Mouse (Mus musculus): ENCODE measurements around the gene Thsd7a. TPM values are rescaled to one million over a fixed set of nuclear protein-coding genes. Genes with fewer than 3 reads are reported as not detected.

Thsd7a gene
- polyA plus RNA-seq, 1 experiment = 2.3 TPM

DNA sequence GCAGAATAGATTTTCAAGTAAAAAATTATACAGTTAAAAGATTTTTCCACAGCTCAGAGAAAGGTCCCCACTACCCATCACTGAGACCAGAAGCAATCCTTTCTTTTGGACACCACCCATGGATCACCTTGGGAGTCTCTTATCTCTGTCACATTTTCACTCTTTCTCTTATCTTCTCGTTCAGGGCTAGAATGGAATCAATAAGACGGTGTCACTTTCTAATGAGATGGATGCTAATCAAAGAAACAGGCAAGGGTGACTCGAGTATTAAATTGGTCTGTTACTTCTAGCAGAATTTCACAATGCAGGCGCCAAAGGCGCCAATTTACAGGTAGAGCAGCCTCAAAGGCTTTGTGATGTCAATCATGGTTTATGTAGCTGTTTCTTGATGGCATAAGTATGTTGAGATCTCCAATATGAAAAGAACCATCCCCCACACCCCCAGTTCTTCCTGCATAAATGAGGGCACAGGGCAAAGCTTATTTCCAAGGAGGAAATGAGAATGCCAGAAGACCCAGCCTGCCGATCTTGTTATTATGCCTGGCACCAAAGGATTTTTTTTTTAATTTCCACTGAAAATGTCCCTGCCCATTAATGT, 173.5 kb downstream of the Thsd7a start:
- Histone ChIP-seq H3K4me1 (ENCODE audit: control insufficient read depth, insufficient read depth, low read length) (no peaks in the 10 kb centered on the region), H3K4me3 (replicated peaks; ENCODE audit: extremely low read depth, low read depth, low read length) (no peak overlapping the region)
- no peak for DNase-seq
- 64% methylated on average over 6 of the region's 6 CpGs for WGBS
- TF ChIP-seq POLR2A (IDR thresholded peaks at IDR 0.05; ENCODE audit: borderline replicate concordance, extremely low read depth, low read depth, low read length) = no peak
- no peak for TF ChIP-seq CTCF (IDR thresholded peaks at IDR 0.05; ENCODE audit: insufficient read depth, low read length)

DNA sequence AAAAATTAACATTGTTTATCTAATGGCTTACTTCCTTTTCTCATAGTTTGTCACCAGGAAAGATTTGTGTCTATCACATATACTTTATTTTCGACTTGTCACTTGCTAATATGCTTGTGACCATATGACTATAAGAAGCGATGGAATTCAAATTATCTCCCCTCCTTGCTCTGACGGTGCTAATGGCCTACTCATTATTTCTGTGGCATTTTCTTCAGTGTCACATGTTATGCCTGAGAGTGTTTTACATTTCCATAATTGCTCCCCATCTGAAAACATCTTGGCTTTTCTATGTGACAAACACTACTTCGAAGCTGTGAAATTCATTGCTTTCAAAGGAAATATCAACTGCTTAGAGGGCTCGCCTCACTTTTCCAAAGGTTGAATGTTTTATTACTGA, 177.0 kb downstream of the Thsd7a start:
- DNase-seq = no peak
- Histone ChIP-seq H3K4me3 (replicated peaks; ENCODE audit: extremely low read depth, low read depth, low read length) (no peak overlapping the region), H3K4me1 (ENCODE audit: control insufficient read depth, insufficient read depth, low read length) (no peaks in the 10 kb centered on the region)
- WGBS = 79% methylated on average over 5 of the region's 5 CpGs
- TF ChIP-seq POLR2A (IDR thresholded peaks at IDR 0.05; ENCODE audit: borderline replicate concordance, extremely low read depth, low read depth, low read length) (no peak), CTCF (IDR thresholded peaks at IDR 0.05; ENCODE audit: insufficient read depth, low read length) (no peak)

- WGBS = 64% methylated on average over 4 of the region's 4 CpGs
- TF ChIP-seq CTCF (IDR thresholded peaks at IDR 0.05; ENCODE audit: insufficient read depth, low read length) = no peak
- no peak for TF ChIP-seq POLR2A (IDR thresholded peaks at IDR 0.05; ENCODE audit: borderline replicate concordance, extremely low read depth, low read depth, low read length)
- Histone ChIP-seq H3K4me1 (ENCODE audit: control insufficient read depth, insufficient read depth, low read length) (no peaks in the 10 kb centered on the region), H3K4me3 (replicated peaks; ENCODE audit: extremely low read depth, low read depth, low read length) (no peak overlapping the region)
- no peak for DNase-seq
Observed at GRCm38 (mm10) chr6:12565136-12565535, 184.1 kb downstream of the Thsd7a start.

DNA sequence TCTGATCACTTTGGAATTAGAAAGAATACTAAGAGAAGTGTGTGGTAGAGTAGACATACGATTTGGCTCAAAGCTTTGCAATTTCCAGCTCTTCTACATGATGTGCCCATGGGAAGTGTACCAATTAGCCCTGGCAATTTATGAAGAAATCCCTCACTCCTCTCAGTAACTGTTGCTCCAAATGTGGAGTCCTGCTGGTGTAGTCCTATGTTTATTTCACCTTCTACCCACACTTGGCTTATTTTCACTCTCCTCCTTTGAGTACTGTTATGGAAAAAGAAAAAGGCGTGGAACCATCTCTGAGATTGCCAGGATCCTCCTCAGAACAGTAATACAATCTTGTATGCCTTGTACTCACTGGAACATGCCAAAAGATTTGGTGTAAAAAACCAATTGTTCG, 186.9 kb downstream of the Thsd7a start:
- H3K4me1 ChIP-seq (ENCODE audit: control insufficient read depth, insufficient read depth, low read length) = no peaks in the 10 kb centered on the region
- WGBS = 73% methylated on average over 3 of the region's 3 CpGs
- no peak overlapping the region for H3K4me3 ChIP-seq (replicated peaks; ENCODE audit: extremely low read depth, low read depth, low read length)
- DNase-seq = no peak
- TF ChIP-seq CTCF (IDR thresholded peaks at IDR 0.05; ENCODE audit: insufficient read depth, low read length) (no peak), POLR2A (IDR thresholded peaks at IDR 0.05; ENCODE audit: borderline replicate concordance, extremely low read depth, low read depth, low read length) (no peak)

- WGBS = 94% methylated on average over 2 of the region's 2 CpGs
- no peak for TF ChIP-seq CTCF (IDR thresholded peaks at IDR 0.05; ENCODE audit: insufficient read depth, low read length)
- no peak for DNase-seq
- H3K4me3 ChIP-seq (replicated peaks; ENCODE audit: extremely low read depth, low read depth, low read length) = no peak overlapping the region
- H3K4me1 ChIP-seq (ENCODE audit: control insufficient read depth, insufficient read depth, low read length) = no peaks in the 10 kb centered on the region
Observed at GRCm38 (mm10) chr6:12560500-12560899, 188.7 kb downstream of the Thsd7a start.

DNA sequence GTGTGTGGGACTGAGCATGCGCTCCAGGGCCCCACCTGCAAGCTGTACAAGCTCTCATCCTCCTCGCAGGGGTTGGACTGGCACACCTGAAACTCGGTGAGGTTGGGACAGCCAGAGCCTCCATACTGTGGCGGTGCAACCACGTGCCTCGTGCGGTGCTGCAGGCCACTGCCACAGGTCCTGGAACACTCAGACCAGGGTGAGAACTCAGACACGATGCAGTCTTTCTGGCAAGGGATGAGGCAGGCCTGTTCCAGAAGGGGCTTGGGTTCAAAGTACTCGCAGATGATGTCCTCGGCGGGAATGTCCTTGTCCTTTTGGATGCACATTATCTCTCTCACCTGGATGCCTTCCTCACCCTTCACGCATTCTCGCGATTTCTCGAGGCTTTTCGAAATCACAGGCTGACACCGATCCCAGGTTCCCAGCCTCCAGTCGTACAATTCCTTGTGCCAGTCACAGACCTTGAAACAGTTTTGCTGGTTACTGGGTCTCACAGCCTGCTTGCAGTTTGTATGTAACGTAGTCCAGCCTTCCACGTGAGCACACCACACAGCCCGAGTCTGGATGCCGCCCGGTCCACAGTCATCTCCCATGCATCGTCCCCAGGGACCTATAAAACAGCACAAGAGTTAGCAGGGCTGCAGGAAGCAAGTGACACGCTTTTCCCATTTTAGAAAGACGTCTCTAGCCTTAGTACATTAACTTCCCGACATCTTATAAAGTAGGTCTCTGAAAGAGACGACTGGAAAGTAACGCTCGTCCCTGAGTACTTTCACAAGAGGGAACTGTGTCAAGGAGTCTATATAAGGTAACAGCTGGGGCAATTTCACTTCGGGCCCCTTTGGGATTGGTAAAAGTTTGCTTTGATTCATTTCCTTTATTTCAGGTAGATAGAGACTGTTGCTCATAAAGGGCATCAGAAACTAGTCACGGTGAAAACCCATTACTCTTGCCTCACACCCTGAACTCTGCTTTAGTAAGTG, 193.8 kb downstream of the Thsd7a start:
- no peaks in the 10 kb centered on the region for H3K4me1 ChIP-seq (ENCODE audit: control insufficient read depth, insufficient read depth, low read length)

GRCm38 (mm10) chr6:12551176-12551575, 198.0 kb downstream of the Thsd7a start:
- DNase-seq = no peak
- 88% methylated on average over 3 of the region's 3 CpGs for WGBS
- no peak for TF ChIP-seq CTCF (IDR thresholded peaks at IDR 0.05; ENCODE audit: insufficient read depth, low read length)
- TF ChIP-seq POLR2A (IDR thresholded peaks at IDR 0.05; ENCODE audit: borderline replicate concordance, extremely low read depth, low read depth, low read length) = no peak
- Histone ChIP-seq H3K4me3 (replicated peaks; ENCODE audit: extremely low read depth, low read depth, low read length) (no peak overlapping the region), H3K4me1 (ENCODE audit: control insufficient read depth, insufficient read depth, low read length) (no peaks in the 10 kb centered on the region)

More for the DNA sequence above, 193.8 kb downstream of the Thsd7a start:
- WGBS = 86% methylated on average over 32 of the region's 32 CpGs
- DNase-seq = no peak
- H3K4me3 ChIP-seq (replicated peaks; ENCODE audit: extremely low read depth, low read depth, low read length) = no peak overlapping the region
- TF ChIP-seq CTCF (IDR thresholded peaks at IDR 0.05; ENCODE audit: insufficient read depth, low read length) (no peak), POLR2A (IDR thresholded peaks at IDR 0.05; ENCODE audit: borderline replicate concordance, extremely low read depth, low read depth, low read length) (no peak)

DNA sequence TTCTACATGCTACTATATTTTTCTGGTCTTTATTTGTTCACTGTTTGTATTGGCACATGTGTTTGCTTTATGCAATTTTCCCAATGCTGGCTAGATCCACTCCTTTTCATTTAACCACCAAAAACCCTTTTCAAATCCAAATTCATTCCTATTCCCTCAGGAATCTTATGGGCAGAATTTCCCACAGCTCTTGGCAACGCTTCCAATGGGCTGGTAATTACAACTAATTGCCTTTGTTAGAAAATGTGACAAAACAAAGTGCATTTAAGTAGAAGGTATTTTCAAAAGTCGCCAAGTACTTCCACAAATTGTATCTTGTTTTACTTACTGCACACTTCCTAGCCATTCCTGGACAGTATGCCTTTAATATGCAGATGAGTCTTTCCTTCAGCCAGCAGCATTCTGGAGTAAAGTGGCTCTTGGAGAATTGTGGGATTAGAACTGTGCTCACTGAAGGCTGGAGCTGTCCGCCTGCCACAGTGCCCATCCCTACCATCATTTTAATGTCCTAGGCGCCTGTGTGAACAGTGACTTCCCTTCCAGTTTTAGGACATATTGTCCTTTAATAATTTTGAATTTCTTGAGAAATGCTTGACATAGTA, 199.1 kb downstream of the Thsd7a start:
- 72% methylated on average over 4 of the region's 4 CpGs for WGBS
- Histone ChIP-seq H3K4me1 (ENCODE audit: control insufficient read depth, insufficient read depth, low read length) (no peaks in the 10 kb centered on the region), H3K4me3 (replicated peaks; ENCODE audit: extremely low read depth, low read depth, low read length) (no peak overlapping the region)
- DNase-seq = no peak
- no peak for TF ChIP-seq POLR2A (IDR thresholded peaks at IDR 0.05; ENCODE audit: borderline replicate concordance, extremely low read depth, low read depth, low read length)

GRCm38 (mm10) chr6:12544096-12544495, 205.1 kb downstream of the Thsd7a start:
- no peak for DNase-seq
- H3K4me1 ChIP-seq (ENCODE audit: control insufficient read depth, insufficient read depth, low read length) = peaks cover 2% of the 10 kb centered on the region; the same call in 1 of the 2 replicates
- no peak for TF ChIP-seq CTCF (IDR thresholded peaks at IDR 0.05; ENCODE audit: insufficient read depth, low read length)
- no peak for TF ChIP-seq POLR2A (IDR thresholded peaks at IDR 0.05; ENCODE audit: borderline replicate concordance, extremely low read depth, low read depth, low read length)
- H3K4me3 ChIP-seq (replicated peaks; ENCODE audit: extremely low read depth, low read depth, low read length) = no peak overlapping the region
- 23% methylated on average over 5 of the region's 5 CpGs for WGBS

All from lung, adult 2 months (tissue).